Comparison of ENCODE assay signal across 11 mouse cellular contexts in the genomic region with DNA sequence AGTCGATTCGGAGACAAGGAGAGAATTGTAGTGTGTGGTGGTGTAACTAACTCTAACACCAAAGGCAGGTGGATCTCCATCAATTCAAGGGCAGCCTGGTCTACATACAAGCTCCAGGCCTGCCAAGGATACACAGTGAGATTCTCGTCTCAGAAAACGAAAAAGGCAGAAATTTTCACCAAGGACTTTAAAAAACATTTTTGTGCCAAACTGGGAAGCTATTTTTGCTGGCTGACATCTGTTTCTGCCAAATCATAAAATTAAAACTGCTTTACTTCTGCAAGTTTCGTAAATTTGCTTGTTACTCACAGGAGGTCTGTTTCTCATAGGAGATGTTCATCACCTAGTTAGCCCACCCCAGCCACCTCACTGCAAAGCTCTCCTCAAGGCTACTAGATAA. TPM values are rescaled to one million over a fixed set of nuclear protein-coding genes. Genes with fewer than 3 reads are reported as not detected.
DNase-seq lines count a peak whose midpoint lies in the region; ATAC-seq and TF ChIP-seq lines count a peak whose summit lies in the region.
"Had no signal": no experiment of that assay in that cellular context is flagged by ENCODE, and none has a peak within 500 bp of the region (broad histone marks: within the 10 kb centered on the region; RNA-seq: fewer than 3 reads in every experiment).

No protein-coding gene starts in this region.

- H3K4me3 ChIP-seq in heart, postnatal 0 days (ENCODE audit: low read depth, low read length): no peak overlapping the region
- peak overlapping the region; percentile 95; the same call in 1 of the 2 replicates for H3K4me3 ChIP-seq in midbrain, embryonic 10.5 days
- H3K4me3 ChIP-seq in midbrain, postnatal 0 days (ENCODE audit: low read depth, low read length): no peak overlapping the region
- H3K4me3 ChIP-seq in embryonic facial prominence, embryonic 12.5 days: no peak overlapping the region
- no peak overlapping the region for H3K4me3 ChIP-seq in liver, embryonic 16.5 days (ENCODE audit: low read depth, low read length)

- TF ChIP-seq EP300 in heart, postnatal 0 days (IDR thresholded peaks at IDR 0.05; ENCODE audit: low read depth): no peak

- ATAC-seq in heart, postnatal 0 days (ENCODE audit: insufficient read depth, low read depth): no peak
- no peak for ATAC-seq in midbrain, postnatal 0 days (ENCODE audit: low FRiP score)
- no peak for ATAC-seq in embryonic facial prominence, embryonic 12.5 days (ENCODE audit: insufficient number of reproducible peaks, insufficient read depth, low FRiP score, low TSS enrichment)
- ATAC-seq in liver, embryonic 16.5 days (ENCODE audit: low read depth): no peak

- H3K27ac ChIP-seq in heart, postnatal 0 days (ENCODE audit: low read depth): peak overlapping the region; percentile 22; the same call in 1 of the 2 replicates
- H3K27ac ChIP-seq in midbrain, embryonic 10.5 days (replicated peaks): no peak overlapping the region
- H3K27ac ChIP-seq in midbrain, postnatal 0 days (ENCODE audit: low read depth, low read length): no peak overlapping the region
- no peak overlapping the region for H3K27ac ChIP-seq in embryonic facial prominence, embryonic 12.5 days
- H3K27ac ChIP-seq in liver, embryonic 16.5 days (ENCODE audit: low read length): no peak overlapping the region

- H3K4me1 ChIP-seq in heart, postnatal 0 days (ENCODE audit: control insufficient read depth, insufficient read depth): peaks cover 56% of the 10 kb centered on the region
- peaks cover 62% of the 10 kb centered on the region for H3K4me1 ChIP-seq in midbrain, embryonic 10.5 days
- H3K4me1 ChIP-seq in midbrain, postnatal 0 days (ENCODE audit: insufficient read depth, low read length): peaks cover 14% of the 10 kb centered on the region
- peaks cover 41% of the 10 kb centered on the region for H3K4me1 ChIP-seq in embryonic facial prominence, embryonic 12.5 days
- peaks cover 62% of the 10 kb centered on the region for H3K4me1 ChIP-seq in liver, embryonic 16.5 days (ENCODE audit: control insufficient read depth, low read depth, low read length)

- no peak for TF ChIP-seq CTCF in heart, postnatal 0 days (IDR thresholded peaks at IDR 0.05; ENCODE audit: low read depth)
- no peak for TF ChIP-seq CTCF in midbrain, postnatal 0 days (IDR thresholded peaks at IDR 0.05)

- DNase-seq in heart, postnatal 0 days (ENCODE audit: low spot score): no peak
- no peak for DNase-seq in heart, adult 9 months (ENCODE audit: low spot score in 2 of 2)
- no peak for DNase-seq in midbrain, embryonic 10.5 days (ENCODE audit: low spot score)
- DNase-seq in midbrain, postnatal 0 days (ENCODE audit: low spot score): no peak
- DNase-seq in gastrocnemius, adult 18-20 months (ENCODE audit: low spot score): no peak
- no peak for DNase-seq in kidney, postnatal 10 days
- DNase-seq: cerebellum, postnatal 14 days; gastrocnemius, postnatal 36 days; right cerebral cortex, adult 18-20 months had no signal

- 0 out of 2 replicates have a peak overlapping the region, but pooled peaks have one; percentile 80 for H3K9ac ChIP-seq in heart, postnatal 0 days (replicated peaks; ENCODE audit: low read depth, low read length)
- H3K9ac ChIP-seq in midbrain, postnatal 0 days (replicated peaks; ENCODE audit: low read length, poor library complexity, severe bottlenecking): no peak overlapping the region
- peak overlapping the region; percentile 98; the same call in 1 of the 2 replicates for H3K9ac ChIP-seq in embryonic facial prominence, embryonic 12.5 days
- H3K9ac ChIP-seq in liver, embryonic 16.5 days (ENCODE audit: low read depth, low read length): no peak overlapping the region

- no peaks in the 10 kb centered on the region for H3K9me3 ChIP-seq in heart, postnatal 0 days (replicated peaks; ENCODE audit: control insufficient read depth, low read length)
- no peaks in the 10 kb centered on the region for H3K9me3 ChIP-seq in midbrain, embryonic 10.5 days (replicated peaks)
- no peaks in the 10 kb centered on the region for H3K9me3 ChIP-seq in midbrain, postnatal 0 days (ENCODE audit: low read length)
- no peaks in the 10 kb centered on the region for H3K9me3 ChIP-seq in embryonic facial prominence, embryonic 12.5 days
- no peaks in the 10 kb centered on the region for H3K9me3 ChIP-seq in liver, embryonic 16.5 days (replicated peaks; ENCODE audit: control insufficient read depth, low read length)

- no peaks in the 10 kb centered on the region for H3K27me3 ChIP-seq in heart, postnatal 0 days (ENCODE audit: control insufficient read depth, insufficient read depth, low read length)
- H3K27me3 ChIP-seq in midbrain, embryonic 10.5 days (ENCODE audit: low read depth, poor library complexity, severe bottlenecking): no peaks in the 10 kb centered on the region
- H3K27me3 ChIP-seq in midbrain, postnatal 0 days (ENCODE audit: insufficient read depth, low read length): no peaks in the 10 kb centered on the region
- no peaks in the 10 kb centered on the region for H3K27me3 ChIP-seq in embryonic facial prominence, embryonic 12.5 days
- H3K27me3 ChIP-seq in liver, embryonic 16.5 days (ENCODE audit: control insufficient read depth, insufficient read depth, low read depth, low read length): no peaks in the 10 kb centered on the region

- 71% methylated on average over 5 of the region's 5 CpGs for WGBS in heart, postnatal 0 days
- WGBS in midbrain, embryonic 10.5 days: 90% methylated on average over 5 of the region's 5 CpGs
- 88% methylated on average over 5 of the region's 5 CpGs for WGBS in midbrain, postnatal 0 days
- 88% methylated on average over 5 of the region's 5 CpGs for WGBS in embryonic facial prominence, embryonic 12.5 days
- WGBS in liver, embryonic 16.5 days (ENCODE audit: insufficient replicate concordance): 75% methylated on average over 5 of the region's 5 CpGs

- H3K4me2 ChIP-seq in heart, postnatal 0 days (ENCODE audit: low read depth, low read length): no peak overlapping the region
- H3K4me2 ChIP-seq in midbrain, postnatal 0 days (ENCODE audit: low read depth, low read length, poor library complexity, severe bottlenecking): no peak overlapping the region
- peak overlapping the region; percentile 91; the same call in 1 of the 2 replicates for H3K4me2 ChIP-seq in embryonic facial prominence, embryonic 12.5 days (replicated peaks)
- 0 out of 2 replicates have a peak overlapping the region, but pooled peaks have one; percentile 91 for H3K4me2 ChIP-seq in liver, embryonic 16.5 days (ENCODE audit: low read depth, low read length)

- peaks cover 22% of the 10 kb centered on the region; the same call in 1 of the 2 replicates for H3K36me3 ChIP-seq in heart, postnatal 0 days (replicated peaks; ENCODE audit: control insufficient read depth, insufficient read depth, low read length)
- peaks cover 72% of the 10 kb centered on the region for H3K36me3 ChIP-seq in midbrain, embryonic 10.5 days
- peaks cover 16% of the 10 kb centered on the region for H3K36me3 ChIP-seq in midbrain, postnatal 0 days (ENCODE audit: insufficient read depth, low read length)
- peaks cover 42% of the 10 kb centered on the region for H3K36me3 ChIP-seq in embryonic facial prominence, embryonic 12.5 days
- H3K36me3 ChIP-seq in liver, embryonic 16.5 days (ENCODE audit: control insufficient read depth, insufficient read depth): peaks cover 32% of the 10 kb centered on the region

RNA-seq across cellular contexts. Expression of gene Cdca4, which starts 3.3 kb away (rescaled TPM):
- 27.7 and 32.2 TPM in 2 replicates for total RNA-seq in heart, postnatal 0 days (2014; rRNA removed; ENCODE audit: low replicate concordance)
- 18.6 and 19.1 TPM in 2 replicates for polyA plus RNA-seq in heart, postnatal 0 days (2015; fragmentation: Nextera tagmentation; extraction: Ambion mirVana)
- polyA plus RNA-seq in midbrain, embryonic 10.5 days (2016; fragmentation: Nextera tagmentation; extraction: Ambion mirVana): 178 and 181 TPM in 2 replicates
- total RNA-seq in midbrain, postnatal 0 days (2014; rRNA removed): 19.8 and 22.6 TPM in 2 replicates
- 20.8 and 22.0 TPM in 2 replicates for polyA plus RNA-seq in midbrain, postnatal 0 days (2015; fragmentation: Nextera tagmentation; extraction: Ambion mirVana)
- 144 and 147 TPM in 2 replicates for polyA plus RNA-seq in embryonic facial prominence, embryonic 12.5 days (2016; fragmentation: Nextera tagmentation; extraction: Ambion mirVana)
- polyA plus RNA-seq in liver, embryonic 16.5 days (2015; fragmentation: Nextera tagmentation; extraction: Ambion mirVana): 48.9 and 61.7 TPM in 2 replicates
- total RNA-seq in gastrocnemius, adult 18-20 months (2021): 1 to 10 TPM; 2.2 to 2.8 TPM

RNA-seq across cellular contexts. Expression of gene Clba1, which starts 17.2 kb away (rescaled TPM):
- 7.1 and 9.4 TPM in 2 replicates for total RNA-seq in heart, postnatal 0 days (2014; rRNA removed; ENCODE audit: low replicate concordance)
- polyA plus RNA-seq in heart, postnatal 0 days (2015; fragmentation: Nextera tagmentation; extraction: Ambion mirVana): 6.7 and 8.2 TPM in 2 replicates
- polyA plus RNA-seq in midbrain, embryonic 10.5 days (2016; fragmentation: Nextera tagmentation; extraction: Ambion mirVana): 13.7 and 14.4 TPM in 2 replicates
- total RNA-seq in midbrain, postnatal 0 days (2014; rRNA removed): 13.6 and 23.1 TPM in 2 replicates
- polyA plus RNA-seq in midbrain, postnatal 0 days (2015; fragmentation: Nextera tagmentation; extraction: Ambion mirVana): 25.2 and 25.9 TPM in 2 replicates
- 9.2 and 9.6 TPM in 2 replicates for polyA plus RNA-seq in embryonic facial prominence, embryonic 12.5 days (2016; fragmentation: Nextera tagmentation; extraction: Ambion mirVana)
- polyA plus RNA-seq in liver, embryonic 16.5 days (2015; fragmentation: Nextera tagmentation; extraction: Ambion mirVana): 0.34 and 0.39 TPM in 2 replicates
- total RNA-seq in gastrocnemius, adult 18-20 months (2021): under 1 TPM; 0.34 to 0.57 TPM

RNA-seq across cellular contexts. Expression of gene Ahnak2, which starts 23.4 kb away (rescaled TPM):
- total RNA-seq in heart, postnatal 0 days (2014; rRNA removed; ENCODE audit: low replicate concordance): 6.8 and 10.5 TPM in 2 replicates
- polyA plus RNA-seq in heart, postnatal 0 days (2015; fragmentation: Nextera tagmentation; extraction: Ambion mirVana): 2.3 and 2.4 TPM in 2 replicates
- 0.06 and 0.11 TPM in 2 replicates for polyA plus RNA-seq in midbrain, embryonic 10.5 days (2016; fragmentation: Nextera tagmentation; extraction: Ambion mirVana)
- total RNA-seq in midbrain, postnatal 0 days (2014; rRNA removed): 5.1 and 6.1 TPM in 2 replicates
- polyA plus RNA-seq in midbrain, postnatal 0 days (2015; fragmentation: Nextera tagmentation; extraction: Ambion mirVana): 1.6 and 1.9 TPM in 2 replicates
- 0.71 and 0.83 TPM in 2 replicates for polyA plus RNA-seq in embryonic facial prominence, embryonic 12.5 days (2016; fragmentation: Nextera tagmentation; extraction: Ambion mirVana)
- 0.08 and 0.26 TPM in 2 replicates for polyA plus RNA-seq in liver, embryonic 16.5 days (2015; fragmentation: Nextera tagmentation; extraction: Ambion mirVana)
- 1 to 10 TPM; 7.2 to 7.8 TPM for total RNA-seq in gastrocnemius, adult 18-20 months (2021)

RNA-seq across cellular contexts. Expression of gene Gpr132, which starts 42.1 kb away (rescaled TPM):
- 0.38 TPM in 1 of 2 replicates, not detected in the other for total RNA-seq in heart, postnatal 0 days (2014; rRNA removed; ENCODE audit: low replicate concordance)
- polyA plus RNA-seq in heart, postnatal 0 days (2015; fragmentation: Nextera tagmentation; extraction: Ambion mirVana): 0.04 TPM in 1 of 2 replicates, not detected in the other
- polyA plus RNA-seq in midbrain, embryonic 10.5 days (2016; fragmentation: Nextera tagmentation; extraction: Ambion mirVana): not detected in 2 replicates
- total RNA-seq in midbrain, postnatal 0 days (2014; rRNA removed): 0.16 TPM in 1 of 2 replicates, not detected in the other
- 0.06 TPM in 2 replicates for polyA plus RNA-seq in midbrain, postnatal 0 days (2015; fragmentation: Nextera tagmentation; extraction: Ambion mirVana)
- 0.23 TPM in 1 of 2 replicates, not detected in the other for polyA plus RNA-seq in embryonic facial prominence, embryonic 12.5 days (2016; fragmentation: Nextera tagmentation; extraction: Ambion mirVana)
- polyA plus RNA-seq in liver, embryonic 16.5 days (2015; fragmentation: Nextera tagmentation; extraction: Ambion mirVana): 0.38 and 0.40 TPM in 2 replicates
- under 1 TPM in 1 of 2 experiments, not detected in 1; 0.14 TPM for total RNA-seq in gastrocnemius, adult 18-20 months (2021)

Comparison
In these comparisons a context has a peak if more than half of its experiments do, and no peak if none do; other contexts are left out.
1. H3K4me2 ChIP-seq: peak in embryonic facial prominence, embryonic 12.5 days (single experiment) and liver, embryonic 16.5 days (single experiment); none in heart, postnatal 0 days (single experiment) and midbrain, postnatal 0 days (single experiment).
2. H3K9ac ChIP-seq: peak in heart, postnatal 0 days (single experiment) and embryonic facial prominence, embryonic 12.5 days (single experiment); none in midbrain, postnatal 0 days (single experiment) and liver, embryonic 16.5 days (single experiment).